8 mouse cellular contexts compared by ENCODE assay signal in genomic region chr8:107403038-107403781, GRCm38 (mm10). TPM values are rescaled to one million over a fixed set of nuclear protein-coding genes. Genes with fewer than 3 reads are reported as not detected.
DNase-seq lines count a peak whose midpoint lies in the region; ATAC-seq and TF ChIP-seq lines count a peak whose summit lies in the region.

TSS of gene Nqo1 (minus strand) at chr8:107403206.

- no peaks in the 10 kb centered on the region for H3K9me3 ChIP-seq in hindbrain, embryonic 12.5 days (replicated peaks)
- H3K9me3 ChIP-seq in lung, postnatal 0 days (ENCODE audit: low read length), result no peaks in the 10 kb centered on the region

- peaks cover 4% of the 10 kb centered on the region; the same call in 1 of the 2 replicates for H3K36me3 ChIP-seq in hindbrain, embryonic 12.5 days
- no peaks in the 10 kb centered on the region for H3K36me3 ChIP-seq in lung, postnatal 0 days (ENCODE audit: insufficient read depth, low read length)

- DNase-seq in R1 (ENCODE audit: low read depth, low spot score), result peak; percentile 99
- DNase-seq in cerebellum, postnatal 14 days, result peak; percentile 58 to 61
- peak; percentile 40 to 42 for DNase-seq in frontal cortex, postnatal 14 days (ENCODE audit: low spot score in 2 of 2)
- DNase-seq in layer of hippocampus, postnatal 10 days (ENCODE audit: low spot score in 2 of 2), result peak; percentile 43 to 51
- DNase-seq in lung, postnatal 0 days (ENCODE audit: low spot score), result peak; percentile 93
- DNase-seq in ovary, postnatal 10 days (ENCODE audit: low spot score), result peak; percentile 44
- DNase-seq in thymus, postnatal 10 days (ENCODE audit: low spot score in 2 of 2), result peak; percentile 34 to 37

- peak; percentile 96 for ATAC-seq in hindbrain, embryonic 12.5 days (ENCODE audit: low FRiP score)
- ATAC-seq in lung, postnatal 0 days, result peak; percentile 95

- no peak within 1 kb of the TSS for H3K27ac ChIP-seq in hindbrain, embryonic 12.5 days
- peak within 1 kb of the TSS; percentile 62 for H3K27ac ChIP-seq in lung, postnatal 0 days (ENCODE audit: low read length)

- peak within 1 kb of the TSS; percentile 10; the same call in 1 of the 2 replicates for H3K9ac ChIP-seq in hindbrain, embryonic 12.5 days
- peak within 1 kb of the TSS; percentile 13; the same call in 1 of the 2 replicates for H3K9ac ChIP-seq in lung, postnatal 0 days (replicated peaks; ENCODE audit: low read depth)

- peak within 1 kb of the TSS; percentile 52 for H3K4me2 ChIP-seq in hindbrain, embryonic 12.5 days (replicated peaks)
- peak within 1 kb of the TSS; percentile 59 for H3K4me2 ChIP-seq in lung, postnatal 0 days (replicated peaks; ENCODE audit: low read depth, low read length)

- H3K27me3 ChIP-seq in hindbrain, embryonic 12.5 days, result no peaks in the 10 kb centered on the region
- H3K27me3 ChIP-seq in lung, postnatal 0 days (replicated peaks; ENCODE audit: insufficient read depth, low read length), result no peaks in the 10 kb centered on the region

- TF ChIP-seq EP300 in lung, postnatal 0 days (IDR thresholded peaks at IDR 0.05), result peak; percentile 51

- peak within 1 kb of the TSS; percentile 22 for H3K4me3 ChIP-seq in hindbrain, embryonic 12.5 days
- H3K4me3 ChIP-seq in lung, postnatal 0 days (ENCODE audit: low read depth, low read length), result peak within 1 kb of the TSS; percentile 34

- 13% methylated on average over 22 of the region's 22 CpGs for WGBS in hindbrain, embryonic 12.5 days
- WGBS in lung, postnatal 0 days, result 11% methylated on average over 22 of the region's 22 CpGs

- peaks cover 16% of the 10 kb centered on the region for H3K4me1 ChIP-seq in hindbrain, embryonic 12.5 days
- peaks cover 4% of the 10 kb centered on the region; the same call in 1 of the 2 replicates for H3K4me1 ChIP-seq in lung, postnatal 0 days (ENCODE audit: insufficient read depth, low read depth, low read length)

- TF ChIP-seq CTCF in lung, postnatal 0 days (IDR thresholded peaks at IDR 0.05), result no peak

RNA-seq across cellular contexts. Expression of gene Nqo1, which starts in this region (rescaled TPM):
- polyA plus RNA-seq in hindbrain, embryonic 12.5 days (2016; fragmentation: Nextera tagmentation; extraction: Ambion mirVana), result 6.4 and 8.2 TPM in 2 replicates
- 1 to 10 TPM; 2.3 to 3.0 TPM for total RNA-seq in layer of hippocampus, postnatal 10 days (2021)
- polyA plus RNA-seq in lung, postnatal 0 days (2015; fragmentation: Nextera tagmentation; extraction: Ambion mirVana), result 8.1 and 8.2 TPM in 2 replicates

Comparison
In these comparisons a context has a peak if more than half of its experiments do, and no peak if none do; other contexts are left out.
1. DNase-seq: peak in every context shown above with its lines; median percentile 99 in R1; 93 in lung, postnatal 0 days; 60 in cerebellum, postnatal 14 days; 47 in layer of hippocampus, postnatal 10 days; 44 in ovary, postnatal 10 days; 41 in frontal cortex, postnatal 14 days; 36 in thymus, postnatal 10 days.